Mouse (Mus musculus) ovary, postnatal 14 days (tissue): ENCODE measurements around the gene Efcab11.

ENCODE experiments used
- DNase-seq: peaks from one replicate; pipeline ENCODE4 v3.0.0; 2022; ENCODE audit warnings: low spot score

Gene Efcab11

DNA sequence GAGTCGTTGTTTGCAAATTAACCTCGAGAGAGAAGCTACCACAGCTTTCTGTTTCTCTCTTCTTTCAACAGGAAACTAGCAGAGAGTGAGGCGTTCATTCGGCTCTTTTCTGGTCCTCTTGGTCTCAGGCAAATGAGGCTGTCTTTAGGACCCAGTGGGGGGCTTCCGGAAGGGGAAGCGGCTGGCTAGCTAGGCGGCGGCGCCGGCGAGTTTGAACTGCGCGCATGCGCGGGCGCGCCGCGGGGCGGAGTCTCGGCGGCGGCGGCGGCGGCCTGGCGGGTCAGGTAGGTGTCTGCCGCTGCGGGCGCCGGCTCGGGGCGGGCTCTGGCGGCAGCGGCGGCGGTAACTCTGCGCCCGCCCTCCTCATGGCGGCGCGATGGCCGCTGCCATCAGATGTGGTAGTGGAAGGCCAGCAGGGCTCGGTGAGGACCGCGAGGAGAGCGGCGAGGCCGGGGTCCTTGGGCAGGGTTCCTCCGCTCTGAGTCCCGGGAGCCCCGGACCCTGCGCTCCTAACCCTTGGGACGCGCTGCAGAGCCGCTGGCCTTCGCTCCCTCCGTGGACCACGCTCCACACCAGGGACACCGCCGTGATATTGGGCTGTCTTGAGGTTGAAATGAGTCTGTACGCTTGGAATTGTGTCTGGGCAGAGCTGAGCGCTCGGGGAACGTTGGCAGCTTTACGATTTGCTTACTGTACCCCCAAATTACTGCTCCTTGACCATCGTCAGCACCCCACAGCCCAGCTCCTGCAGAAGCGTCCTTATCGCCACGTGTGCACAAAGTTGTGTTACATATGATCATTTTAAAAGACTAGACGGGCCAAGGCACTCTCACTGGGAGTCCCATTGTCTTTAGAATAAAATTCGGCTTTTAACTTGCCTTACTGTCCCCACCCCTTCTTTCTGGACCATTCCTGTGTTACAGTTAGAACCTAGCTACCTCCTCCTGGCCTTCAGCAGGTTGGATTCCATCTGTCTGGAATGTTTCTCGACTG lies at the start of gene Efcab11, which contains the start of gene Tdp1:
Gene Efcab11 (minus strand): TSS at position 171 of the 993 bp plus-strand sequence.
Gene Tdp1 (plus strand): TSS at position 249 of the 993 bp plus-strand sequence.
- DNase-seq = peak; percentile 90

DNA sequence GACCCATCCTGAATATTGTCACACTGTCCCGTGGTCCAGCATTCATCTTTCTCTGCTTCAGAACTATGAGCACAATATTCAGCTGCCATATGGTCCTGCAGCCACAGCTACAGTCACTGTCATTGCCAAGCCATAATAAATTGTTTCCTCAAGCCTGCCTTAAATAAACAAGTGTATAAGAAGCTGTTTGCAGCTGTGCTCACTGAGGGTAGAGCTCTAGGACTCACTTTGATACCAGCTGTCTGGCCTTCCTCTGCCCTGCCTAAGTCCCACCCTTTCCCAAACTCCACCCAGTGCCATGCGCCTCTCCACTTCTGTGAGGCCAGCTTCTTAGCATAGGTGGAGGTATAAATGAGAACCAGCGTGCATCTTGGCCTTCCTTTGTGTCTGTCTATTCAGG lies 49.4 kb upstream of the Efcab11 start:
- DNase-seq = no peak

DNA sequence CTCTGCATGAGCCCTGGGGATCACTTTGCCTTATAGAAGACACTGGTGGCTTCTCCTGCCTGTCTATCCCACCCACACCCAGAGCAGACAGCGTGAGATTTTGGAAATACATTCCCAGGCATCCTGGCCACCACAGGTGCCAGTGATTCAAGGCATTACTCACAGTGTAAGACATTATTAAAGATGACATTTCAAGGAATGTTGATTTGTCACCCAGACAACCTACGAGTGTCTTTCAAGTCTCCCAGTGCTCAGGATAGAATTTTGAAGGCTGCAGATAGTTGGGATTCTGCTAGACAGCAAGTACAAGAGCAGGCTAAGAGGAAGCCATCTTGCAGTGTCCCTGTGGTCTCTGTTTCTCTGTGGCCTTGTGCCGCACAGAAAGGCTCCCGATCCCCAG lies 48.0 kb upstream of the Efcab11 start:
- no peak for DNase-seq

DNA sequence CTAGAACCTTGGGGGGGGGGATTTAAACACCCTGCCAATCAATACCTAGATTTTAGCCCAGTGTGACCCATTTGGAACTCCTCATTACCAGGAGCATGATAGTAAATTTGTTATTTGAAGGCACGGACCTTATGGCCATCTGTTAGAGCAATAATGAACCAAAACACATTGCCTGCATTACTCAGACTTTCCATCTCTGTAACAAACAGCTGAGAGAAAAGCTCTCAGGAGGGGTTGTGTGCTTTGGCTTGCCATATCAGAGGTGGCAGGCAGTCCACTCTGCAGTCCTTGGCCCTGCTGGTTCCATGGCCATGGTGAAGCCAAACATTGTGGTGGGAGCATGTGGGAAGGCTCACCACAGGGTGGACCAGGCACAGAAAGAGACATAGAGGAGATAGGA lies 44.9 kb upstream of the Efcab11 start:
- no peak for DNase-seq

DNA sequence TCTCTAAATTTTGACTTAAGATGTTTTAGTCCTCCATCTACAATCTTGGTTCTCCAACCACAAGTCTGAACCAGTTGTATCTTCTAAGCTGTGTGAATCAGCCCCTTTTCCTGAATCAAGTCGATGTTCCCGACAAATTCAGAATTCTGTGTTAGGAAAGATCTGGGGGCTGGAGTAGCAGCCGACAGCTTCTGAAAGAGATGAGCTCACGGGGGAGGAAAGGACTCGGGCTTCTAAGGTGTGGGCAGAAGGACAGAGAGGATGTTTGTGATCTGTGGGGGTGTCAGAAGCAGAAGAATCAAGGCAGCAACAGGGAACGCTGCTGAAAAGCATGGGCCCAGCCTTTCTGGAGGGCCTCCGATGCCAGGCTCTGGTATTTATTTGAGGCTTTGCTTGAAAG lies 44.1 kb upstream of the Efcab11 start:
- no peak for DNase-seq

DNA sequence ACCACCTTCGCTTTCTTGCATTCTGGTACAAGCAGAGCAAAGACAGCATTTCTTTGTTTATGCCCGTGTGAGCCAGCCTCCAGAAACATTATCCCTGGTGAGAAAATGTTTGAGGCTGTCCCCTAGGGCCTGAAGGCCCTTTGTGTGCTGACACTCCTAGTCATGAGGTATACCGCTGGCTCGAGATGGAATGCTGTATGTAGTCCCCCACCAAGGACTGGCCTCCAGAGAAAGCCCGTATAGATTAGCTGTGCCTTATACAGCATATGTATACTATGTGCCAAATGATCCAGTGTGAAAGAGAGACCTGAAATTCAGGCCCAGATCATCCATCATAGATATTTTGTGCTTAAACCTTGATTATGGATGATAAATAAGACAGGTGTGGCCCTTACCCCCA lies 39.5 kb upstream of the Efcab11 start:
- no peak for DNase-seq

DNA sequence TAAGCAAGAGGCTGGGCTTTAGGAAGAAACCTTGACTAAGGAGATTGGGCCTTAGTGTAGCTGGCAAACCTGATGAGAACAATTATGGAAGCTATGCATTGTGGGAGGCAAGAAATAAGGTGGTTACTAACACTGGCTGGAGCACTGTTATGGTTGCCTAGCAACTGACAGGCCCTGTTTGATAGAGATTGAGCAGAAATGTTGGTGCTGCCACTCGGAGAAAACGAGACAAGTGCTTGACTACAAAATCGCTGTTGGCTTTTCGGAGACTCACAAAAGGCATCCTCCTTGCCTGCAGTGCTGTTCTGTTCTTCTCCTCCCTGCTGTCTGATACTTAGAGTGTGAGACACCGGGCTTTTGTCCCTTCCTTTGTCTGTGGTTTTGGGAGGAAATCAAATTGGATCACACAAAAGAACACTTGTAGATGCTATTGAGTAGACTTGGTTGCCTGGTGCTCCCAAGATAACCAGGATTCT lies 38.9 kb upstream of the Efcab11 start:
- DNase-seq = no peak

DNA sequence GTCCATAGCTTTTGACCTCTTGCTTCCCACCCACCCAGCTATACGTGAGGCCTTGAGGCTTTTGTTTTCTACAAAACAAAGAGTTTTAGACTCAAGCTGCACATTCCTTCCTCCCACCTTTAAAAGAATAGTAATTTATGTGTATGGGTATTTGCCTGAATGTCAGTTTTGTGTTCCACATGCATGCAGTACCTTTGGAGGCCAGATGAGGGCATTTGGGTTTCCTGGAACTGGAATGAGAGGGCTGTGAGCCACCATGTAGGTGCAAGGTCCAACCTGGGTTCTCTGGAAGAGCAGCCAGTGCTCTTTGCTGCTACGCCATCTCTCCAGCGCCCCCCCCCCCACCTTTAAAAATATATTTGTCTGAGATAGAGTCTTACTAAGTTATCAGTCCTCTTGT lies 36.8 kb upstream of the Efcab11 start:
- no peak for DNase-seq

DNA sequence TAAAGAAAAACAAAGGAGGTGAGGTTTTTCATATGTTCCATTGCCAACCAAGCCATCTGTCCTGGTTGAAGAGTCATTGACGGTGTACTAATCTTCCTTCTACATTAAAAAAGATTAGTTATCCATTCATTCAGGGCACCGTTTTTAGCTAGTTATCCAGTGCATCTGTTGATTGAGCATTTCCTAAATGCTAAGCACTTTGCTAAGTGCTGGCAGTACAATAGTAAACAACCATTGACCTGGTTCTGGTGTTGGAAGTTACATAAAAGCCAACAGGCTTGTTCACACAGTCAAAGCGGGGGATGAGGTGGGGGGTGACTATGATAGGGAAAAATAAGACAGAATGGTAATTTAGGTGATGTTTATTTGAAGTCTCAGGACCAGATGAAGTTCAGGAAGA lies 35.4 kb upstream of the Efcab11 start:
- DNase-seq = no peak

DNA sequence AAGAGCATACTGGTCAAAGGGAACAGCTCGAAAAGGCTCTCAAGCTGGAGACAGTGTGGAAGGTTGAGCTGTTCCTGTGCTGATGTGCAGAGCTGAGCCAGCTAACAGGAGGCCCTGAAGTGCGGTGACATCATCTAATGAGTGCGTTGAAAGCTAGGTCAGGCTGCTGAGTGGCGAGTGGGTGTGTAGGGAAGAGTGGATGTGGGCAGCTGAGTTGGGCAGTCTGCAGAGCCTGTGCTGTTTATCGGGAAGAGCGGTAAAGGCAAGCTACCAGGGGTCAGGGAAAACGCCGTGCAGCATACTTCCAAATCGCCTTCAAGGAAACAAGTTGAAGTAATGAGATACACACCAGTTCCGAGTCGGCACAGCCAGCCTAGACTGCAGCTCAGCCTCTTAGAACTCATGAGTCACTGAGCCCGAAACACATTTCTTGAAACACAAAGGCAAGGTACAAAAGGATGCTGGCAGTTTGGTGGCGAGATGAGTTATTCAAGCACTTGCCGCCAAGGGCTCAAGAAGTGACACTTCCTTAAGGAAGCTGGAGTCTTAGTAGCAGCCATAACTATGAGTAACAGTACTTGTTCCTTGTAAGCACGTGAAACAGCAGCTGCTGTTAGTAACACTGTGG lies 33.7 kb upstream of the Efcab11 start:
- DNase-seq = no peak

DNA sequence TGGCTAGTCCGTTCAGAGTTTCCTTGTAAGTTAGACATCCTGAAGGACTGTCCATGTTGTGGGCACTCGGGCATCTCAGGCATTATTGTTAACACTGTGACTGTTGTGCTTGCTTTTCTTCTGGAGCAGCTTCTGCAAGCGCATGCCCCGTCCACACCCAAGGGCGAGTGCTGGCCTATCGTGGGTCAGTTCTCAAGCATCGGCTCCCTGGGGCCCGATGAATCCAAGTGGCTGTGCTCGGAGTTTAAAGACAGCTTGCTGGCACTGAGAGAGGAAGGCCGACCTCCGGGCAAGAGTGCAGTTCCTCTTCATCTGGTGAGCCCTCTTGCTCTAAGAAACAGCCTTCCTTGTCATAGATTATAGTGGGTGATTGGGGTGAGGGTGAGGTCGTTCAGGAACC lies 27.2 kb upstream of the Efcab11 start:
- no peak for DNase-seq

DNA sequence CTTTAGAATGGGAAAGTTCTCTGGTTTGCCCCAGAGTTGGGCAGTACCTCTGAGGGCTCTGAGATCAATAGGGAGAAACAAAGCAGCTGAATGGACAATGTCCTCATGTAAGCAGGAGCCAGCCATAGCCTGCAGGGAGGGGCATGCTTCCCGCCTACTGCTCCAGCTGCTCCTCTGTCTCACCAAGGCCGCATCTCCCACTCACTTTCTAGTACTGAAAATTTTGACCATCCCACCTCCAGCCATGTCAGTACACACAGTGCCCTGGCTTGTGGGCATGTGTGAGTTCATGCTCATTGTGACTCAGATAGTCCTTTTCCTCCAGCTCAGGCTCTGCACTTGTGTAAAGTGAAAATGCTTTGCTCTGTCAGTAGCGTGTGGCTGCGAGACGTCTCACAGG lies 20.3 kb upstream of the Efcab11 start:
- no peak for DNase-seq

DNA sequence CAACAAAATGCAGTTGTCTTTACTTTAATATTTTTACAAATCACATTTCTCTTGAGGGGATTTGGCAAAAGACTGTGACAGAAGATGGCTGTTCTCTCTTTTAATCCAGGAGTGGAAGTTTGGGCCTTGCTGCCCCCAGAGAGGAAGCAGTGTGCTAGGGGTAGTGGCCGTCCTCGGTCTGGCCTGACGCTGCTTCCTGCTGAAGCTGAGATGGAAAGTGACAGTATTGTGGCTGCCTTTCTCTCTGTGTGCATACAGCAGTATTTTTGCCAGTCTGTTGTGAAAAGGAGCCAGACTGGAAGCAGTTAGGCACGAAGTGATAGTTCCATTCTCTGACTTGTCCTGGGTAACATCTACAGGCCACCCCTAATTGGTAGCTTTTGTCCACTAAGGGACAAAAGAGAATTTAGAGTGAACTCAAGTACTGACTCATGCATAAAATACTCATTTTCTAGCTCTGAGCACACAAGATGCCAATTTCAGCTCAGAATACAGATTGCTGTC lies 18.7 kb upstream of the Efcab11 start:
- no peak for DNase-seq

DNA sequence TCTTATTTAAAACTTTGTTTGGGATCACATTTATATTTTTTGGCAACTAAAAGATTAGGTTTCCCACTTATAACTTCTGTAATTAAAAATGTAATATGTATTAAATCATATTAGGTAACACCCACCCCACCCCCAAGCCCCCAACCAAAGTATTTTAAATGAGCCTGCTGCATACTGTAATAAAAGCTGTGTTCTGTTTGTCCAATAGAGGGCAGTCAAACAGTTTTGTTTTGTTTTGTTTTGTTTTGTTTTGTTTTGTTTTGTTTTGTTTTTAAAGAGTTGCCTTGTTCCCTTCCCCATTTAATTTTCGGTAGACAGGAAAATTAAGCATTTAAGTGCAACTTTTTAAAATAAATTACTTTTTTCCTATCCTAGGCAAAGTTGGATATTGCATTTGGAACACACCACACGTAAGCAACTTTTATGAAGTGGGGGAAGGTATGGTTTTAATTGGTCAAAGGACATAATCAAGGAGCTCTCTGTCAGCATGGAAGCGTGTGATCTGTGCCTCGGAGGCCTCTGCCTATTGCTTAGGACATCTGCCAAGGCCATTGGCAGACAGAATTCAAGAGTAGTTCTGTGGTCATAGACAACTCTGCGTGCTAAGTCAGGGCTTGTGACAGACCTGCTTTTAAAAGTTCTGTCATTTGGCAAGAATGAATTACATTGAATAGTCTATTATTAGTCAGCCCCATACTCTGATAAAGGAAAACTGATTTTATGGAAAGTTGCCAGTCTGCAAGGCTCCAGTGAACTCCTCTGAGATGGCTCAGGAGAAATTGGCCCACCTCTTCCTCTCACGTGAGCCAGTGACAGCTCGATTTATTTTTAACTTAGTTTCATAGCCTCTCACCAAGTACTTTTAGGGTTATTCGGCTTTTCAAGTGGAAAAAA lies 18.0 kb upstream of the Efcab11 start:
- DNase-seq = no peak

DNA sequence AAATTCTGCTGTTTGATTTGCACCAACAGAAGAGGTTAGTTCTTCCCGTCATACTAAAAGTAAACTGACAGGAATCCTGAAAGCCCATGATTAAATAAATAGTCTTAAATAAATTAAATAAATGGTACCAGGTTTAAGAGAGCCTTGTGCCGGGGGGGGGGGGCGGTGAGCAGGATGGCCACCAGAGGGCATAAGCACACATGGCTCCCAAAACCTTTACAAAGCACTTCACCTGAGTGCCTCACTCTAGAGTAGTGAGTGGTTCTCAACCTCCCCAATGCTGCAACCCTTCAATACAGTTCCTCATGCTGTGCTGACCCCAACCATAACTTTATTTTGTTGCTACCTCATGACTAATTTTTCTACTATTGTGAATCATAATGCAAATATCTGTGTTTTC lies 15.8 kb upstream of the Efcab11 start:
- no peak for DNase-seq

DNA sequence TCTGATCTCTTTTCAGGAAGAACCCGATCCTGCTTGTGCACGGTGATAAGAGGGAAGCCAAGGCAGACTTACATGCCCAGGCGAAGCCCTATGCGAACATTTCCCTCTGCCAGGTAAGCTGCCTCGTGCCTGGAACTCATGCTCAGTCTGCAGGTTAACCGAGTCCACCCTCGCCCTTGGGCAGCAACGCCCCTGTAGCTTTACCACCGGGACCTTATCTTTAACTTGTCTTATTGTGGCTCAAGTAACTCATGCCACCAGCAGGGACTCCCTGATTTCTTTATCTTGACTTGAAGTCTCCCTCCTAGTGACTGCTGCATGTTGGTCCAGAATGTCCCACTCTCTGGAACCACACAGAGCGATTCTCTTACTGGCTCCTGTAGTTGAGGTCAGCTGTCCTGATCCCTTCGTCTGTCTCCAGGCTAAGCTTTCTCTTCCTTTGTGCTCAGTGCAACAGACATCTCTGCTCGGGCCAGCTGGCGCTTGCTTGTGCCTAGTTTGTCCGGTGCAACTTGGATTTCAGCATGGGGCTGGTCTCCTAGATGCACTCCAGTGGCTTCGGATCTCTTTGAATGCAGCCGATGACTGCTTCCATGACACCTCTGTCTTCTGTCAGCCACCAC lies 14.1 kb upstream of the Efcab11 start:
- no peak for DNase-seq

DNA sequence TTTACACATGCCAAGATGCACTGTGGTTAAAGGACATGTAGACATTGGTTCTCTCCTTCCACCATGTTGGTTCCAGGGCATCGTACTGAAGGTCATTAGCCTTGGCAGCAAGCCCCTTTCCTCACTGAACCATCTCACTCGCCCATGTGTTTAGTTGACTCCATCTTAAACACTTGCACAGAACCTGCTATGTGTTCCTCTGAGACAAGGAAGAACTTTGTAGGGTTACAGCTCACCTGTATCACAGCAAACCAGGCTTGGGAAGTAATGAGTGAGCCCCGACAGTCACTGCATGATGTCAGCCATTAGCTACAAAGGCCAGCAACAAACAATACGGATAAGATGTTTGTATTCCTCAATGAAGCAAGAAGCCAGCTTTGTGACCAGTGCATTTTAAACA lies 13.6 kb upstream of the Efcab11 start:
- no peak for DNase-seq

DNA sequence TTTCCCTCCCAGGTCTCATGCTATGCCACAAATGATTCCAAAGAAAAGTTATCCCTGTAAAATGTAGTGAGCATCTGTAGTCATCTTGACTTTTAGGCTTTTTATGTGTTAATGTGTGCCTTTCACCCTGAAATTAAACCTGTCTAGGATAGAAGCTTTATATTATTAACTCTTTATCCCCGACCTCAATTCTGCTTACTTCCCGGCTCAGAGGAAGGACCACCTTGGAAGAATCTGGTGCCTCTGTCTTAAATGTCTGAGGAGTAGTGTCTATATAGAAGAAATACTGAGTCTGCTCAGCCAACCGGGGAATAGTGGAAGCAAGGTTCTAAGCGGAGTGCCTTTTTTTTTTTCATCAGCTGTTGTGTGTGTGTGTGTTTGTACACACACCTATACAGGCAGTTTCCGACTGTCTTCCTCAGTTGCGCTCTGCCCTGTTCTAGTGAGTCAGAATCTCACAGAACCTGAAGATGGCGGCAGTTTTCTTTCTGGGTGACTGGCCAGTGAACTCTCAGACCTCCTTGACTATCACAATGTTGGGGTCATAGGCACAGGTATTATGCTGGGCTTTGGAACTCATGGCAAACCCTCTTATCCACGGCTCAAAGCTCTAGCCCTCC lies 1.2 kb upstream of the Efcab11 start:
- DNase-seq = no peak

DNA sequence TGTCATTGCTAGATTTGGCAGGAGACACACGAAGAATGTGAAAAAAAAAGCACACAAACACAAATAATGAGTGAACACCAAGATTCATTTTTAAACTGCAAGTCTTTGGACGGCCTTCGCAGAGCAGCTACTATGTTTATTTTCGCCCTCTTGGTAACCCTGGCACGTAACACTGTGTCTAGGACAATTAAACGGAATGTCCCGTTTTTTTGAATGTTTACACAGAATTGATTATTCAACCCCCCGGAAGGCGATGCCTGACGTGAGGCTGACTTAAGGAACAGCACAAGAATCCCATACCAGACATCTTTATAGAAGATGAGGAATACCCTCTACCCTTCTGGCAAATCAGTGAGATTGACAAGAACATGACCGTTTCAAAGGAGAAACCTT lies 530 bp downstream of the Efcab11 start:
- peak; percentile 11 for DNase-seq

DNA sequence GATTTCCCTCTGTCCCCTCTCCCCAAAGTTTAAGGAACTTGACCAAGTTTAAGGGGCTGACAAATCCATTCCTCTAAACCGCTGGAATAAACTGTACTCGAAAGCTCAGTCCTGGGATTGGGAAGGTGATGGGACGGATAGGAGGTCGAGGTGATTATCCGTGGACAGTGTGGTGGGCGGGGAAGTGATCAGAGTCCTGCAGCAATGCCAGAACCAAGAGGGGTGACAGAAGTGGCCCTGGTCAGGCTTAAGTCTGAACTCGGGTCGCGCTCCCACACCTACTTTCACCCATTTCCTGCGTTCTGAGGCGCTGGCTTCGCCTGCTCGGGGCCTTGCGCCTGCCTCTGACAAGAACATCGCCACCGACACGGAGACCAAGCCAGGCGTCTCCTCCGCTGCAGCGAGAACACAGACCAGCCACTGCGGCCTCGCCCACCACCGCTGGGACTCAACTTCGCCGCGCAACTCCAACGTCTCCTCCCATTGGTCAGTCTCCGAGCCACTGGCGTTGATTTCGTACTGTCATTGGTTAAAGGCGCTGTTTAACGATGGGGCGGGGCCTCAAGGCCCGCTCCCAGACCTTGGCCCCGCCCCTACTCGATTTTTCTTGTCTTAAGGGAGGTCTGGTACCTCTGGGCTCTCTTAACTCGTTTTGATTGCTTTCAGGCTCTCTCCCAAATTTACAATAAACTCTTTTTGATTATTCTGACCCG lies 1.1 kb downstream of the Efcab11 start:
- peak; percentile 78 for DNase-seq
